Mouse (Mus musculus) G1E (cell line): Measurements from ENCODE around the gene Dlgap3.

Experiments used
- CTCF ChIP-seq: IDR thresholded peaks from 2 replicates; pipeline ENCODE4 v1.5.1; 2012; ENCODE audit warnings: low read depth, low read length, inconsistent platforms, mixed read lengths
- GATA1 ChIP-seq: IDR thresholded peaks from 2 replicates; pipeline ENCODE4 v1.6.1; 2012; ENCODE audit warnings: borderline replicate concordance, low read length, inconsistent platforms, mixed read lengths
- GATA2 ChIP-seq: IDR thresholded peaks from 2 replicates; pipeline ENCODE4 v1.6.1; 2012; ENCODE audit warnings: low read depth, low read length, inconsistent platforms, borderline replicate concordance
- POLR2AphosphoS5 ChIP-seq: IDR thresholded peaks from 2 replicates; pipeline ENCODE4 v1.6.1; 2012; ENCODE audit warnings: low read depth, low read length, inconsistent platforms; ENCODE audit not compliant: insufficient replicate concordance
- TAL1 ChIP-seq: conservative IDR thresholded peaks from 2 replicates; pipeline ENCODE4 v1.6.1; 2012; ENCODE audit warnings: low read depth, low read length, inconsistent platforms, mixed read lengths

DNA sequence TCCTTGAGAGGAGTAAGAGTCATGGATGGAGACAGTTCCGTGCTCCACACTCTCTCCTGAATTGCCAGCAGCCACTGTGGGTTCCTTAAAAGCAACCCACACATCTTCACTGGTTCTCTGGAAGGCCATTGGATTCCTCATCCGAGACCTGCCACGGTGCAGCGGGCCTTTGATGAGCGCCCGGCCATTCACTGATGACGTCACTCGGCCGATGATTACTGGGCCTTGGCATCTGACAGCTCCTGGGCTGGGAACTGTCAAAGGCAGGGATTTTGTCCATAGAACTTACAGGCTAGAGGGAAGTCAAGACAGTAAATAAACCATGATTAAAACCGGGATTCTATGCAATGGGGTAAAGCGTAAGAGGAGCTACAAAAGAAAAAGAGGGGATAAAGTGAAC, 48.0 kb downstream of the Dlgap3 start:
- no peak for TF ChIP-seq CTCF
- no peak for TF ChIP-seq GATA2
- TF ChIP-seq POLR2AphosphoS5 = no peak
- no peak for TF ChIP-seq GATA1
- no peak for TF ChIP-seq TAL1
